Mouse (Mus musculus) kidney, embryonic 15.5 days (tissue): ENCODE results near the gene Rptor. TPM values are rescaled to one million over a fixed set of nuclear protein-coding genes. Genes with fewer than 3 reads are reported as not detected.
A peak's percentile ranks its signal among the peaks of the same experiment; 100 is the strongest.

Experiments used
- ATAC-seq: fragments of 200-750 bp; cut with Nextera tagmentation; replicated peaks from 2 replicates; pipeline ENCODE4 v1.8.0; 2017; ENCODE audit warnings: moderate TSS enrichment; ENCODE audit not compliant: low FRiP score
- H3K27ac ChIP-seq: fragments of 300-500 bp; sonication (generic); 2 replicates; pipeline ENCODE4 v1.5.1; 2015; ENCODE audit warnings: mild to moderate bottlenecking, inconsistent platforms
- H3K27me3 ChIP-seq: fragments of 300-500 bp; sonication (generic); 2 replicates; pipeline ENCODE4 v1.6.1; 2015; ENCODE audit warnings: inconsistent platforms
- H3K36me3 ChIP-seq: fragments of 300-500 bp; sonication (generic); 2 replicates; pipeline ENCODE4 v1.6.1; 2015; ENCODE audit warnings: inconsistent platforms
- H3K4me1 ChIP-seq: fragments of 300-500 bp; sonication (generic); 2 replicates; pipeline ENCODE4 v1.6.1; 2015; ENCODE audit warnings: inconsistent platforms
- H3K4me2 ChIP-seq: fragments of 300-500 bp; sonication (generic); 2 replicates; pipeline ENCODE4 v1.6.1; 2015; ENCODE audit warnings: moderate library complexity, mild to moderate bottlenecking, inconsistent platforms
- H3K4me3 ChIP-seq: fragments of 300-500 bp; sonication (generic); replicated peaks from 2 replicates; pipeline ENCODE4 v1.5.1; 2015; ENCODE audit warnings: mild to moderate bottlenecking, inconsistent platforms
- H3K9ac ChIP-seq: fragments of 300-500 bp; sonication (generic); 2 replicates; pipeline ENCODE4 v1.6.1; 2015; ENCODE audit warnings: mild to moderate bottlenecking, inconsistent platforms
- H3K9me3 ChIP-seq: fragments of 300-500 bp; sonication (generic); replicated peaks from 2 replicates; pipeline ENCODE4 v1.6.1; 2016; ENCODE audit warnings: inconsistent platforms
- WGBS: fragments of 180-500 bp; shearing (Covaris S2); methylation state at CpG from one replicate; pipeline ENCODE4 v1.1.7; 2015; ENCODE audit warnings: mixed read lengths; 5-methylcytosine and 5-hydroxymethylcytosine counted together
- polyA plus RNA-seq: library from polyadenylated mRNA; unstranded; fragments of >200 nt; fragmentation: Nextera tagmentation; extraction: Ambion mirVana; gene quantifications from 2 replicates; pipeline ENCODE4 v1.2.1, GENCODE M21; 2015

Gene Rptor
- 10.8 and 13.1 TPM in 2 replicates for polyA plus RNA-seq

DNA sequence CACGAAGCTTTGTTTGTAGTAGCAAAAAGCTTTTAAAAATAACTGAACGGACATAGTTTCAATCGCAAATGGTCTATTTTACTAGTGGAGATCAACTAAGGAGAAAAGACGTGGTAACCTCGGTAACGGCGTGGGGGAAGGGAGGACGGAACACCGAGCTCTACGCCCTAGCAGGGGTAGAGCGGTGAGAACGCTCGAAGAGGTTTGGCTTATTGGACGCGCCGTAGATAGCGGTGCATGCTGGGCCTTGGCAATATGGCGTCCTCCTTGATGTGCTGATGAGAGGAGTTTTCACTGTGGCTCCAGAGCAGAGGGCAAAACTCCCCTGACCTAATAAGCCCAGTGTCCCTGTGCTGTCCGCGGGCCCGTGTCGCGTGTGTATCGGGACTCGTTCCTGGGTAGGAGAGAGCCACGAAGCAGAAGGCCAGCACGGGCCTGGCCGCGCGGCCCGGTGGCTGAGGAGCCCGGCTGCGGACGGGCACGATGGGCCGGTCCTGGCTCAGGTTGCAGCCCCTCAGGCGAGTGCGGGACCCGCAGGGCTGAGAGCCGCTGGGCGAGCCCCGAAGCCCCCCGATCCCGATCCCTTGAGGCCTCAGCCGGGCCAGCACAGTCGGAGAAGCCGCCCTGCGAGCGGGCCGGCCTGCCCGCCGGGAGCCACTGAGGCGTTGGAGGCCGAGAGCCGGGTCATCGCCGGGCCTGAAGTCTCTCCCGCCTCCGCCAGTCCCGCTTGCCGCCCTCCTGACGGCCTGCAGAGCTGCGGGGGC, at the start of gene Rptor:
Rptor (plus strand) TSS at position 143 of the 764 bp plus-strand sequence.
- Histone ChIP-seq H3K4me1 (peaks cover 12% of the 10 kb centered on the region), H3K4me3 (peak within 1 kb of the TSS; percentile 75), H3K36me3 (peaks cover 17% of the 10 kb centered on the region), H3K27ac (peak within 1 kb of the TSS; percentile 95), H3K9me3 (no peaks in the 10 kb centered on the region), H3K9ac (peak within 1 kb of the TSS; percentile 84), H3K27me3 (no peaks in the 10 kb centered on the region), H3K4me2 (peak within 1 kb of the TSS; percentile 68)
- WGBS, result under 1% methylated on average over 63 of the region's 63 CpGs
- peak; percentile 97 for ATAC-seq

DNA sequence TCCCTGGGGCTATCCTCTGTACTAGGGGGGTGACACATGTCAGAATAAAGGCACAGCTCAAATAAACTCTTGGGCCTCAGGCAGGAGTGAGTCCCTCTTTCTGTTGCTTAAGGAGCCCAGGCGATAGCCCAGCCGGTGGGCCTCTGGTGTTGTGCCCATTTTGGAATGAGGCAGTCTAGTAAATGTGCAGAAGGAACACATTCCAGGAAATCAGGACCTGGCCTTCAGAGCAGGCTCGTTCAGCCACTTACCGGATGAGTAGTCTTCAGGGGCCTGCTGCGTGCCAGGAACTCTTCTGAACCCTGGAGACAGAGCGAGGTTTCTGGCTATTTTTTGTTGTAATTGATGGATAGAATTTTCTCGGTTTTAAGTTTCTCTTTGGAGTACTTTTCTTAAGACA, 48.0 kb upstream of the Rptor start:
- 56% methylated on average over 7 of the region's 7 CpGs for WGBS
- H3K4me1 ChIP-seq, result peaks cover 19% of the 10 kb centered on the region

DNA sequence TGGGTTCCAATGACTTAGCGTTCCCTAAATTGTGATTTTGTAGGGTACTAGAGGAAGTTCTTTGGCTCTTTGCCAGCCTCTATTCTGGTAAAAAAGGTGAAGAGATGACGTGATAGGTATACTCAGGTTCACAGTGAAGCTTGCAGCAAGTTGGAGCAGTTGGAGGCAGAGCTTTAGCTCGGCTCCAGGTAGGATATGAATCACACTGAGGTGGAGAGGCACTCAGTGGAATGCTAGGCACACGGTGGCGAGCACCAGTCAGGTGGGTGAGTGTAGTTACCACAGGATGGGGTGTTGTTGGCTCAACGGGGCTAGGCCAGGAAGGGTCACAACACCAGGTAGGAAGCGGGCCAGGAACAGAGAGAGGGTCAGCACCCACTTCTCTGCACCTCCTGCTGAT, 47.5 kb upstream of the Rptor start:
- Histone ChIP-seq H3K4me1 (peaks cover 19% of the 10 kb centered on the region), H3K36me3 (no peaks in the 10 kb centered on the region), H3K27ac (peak overlapping the region; percentile 25; the same call in 1 of the 2 replicates), H3K4me3 (no peak overlapping the region), H3K9me3 (no peaks in the 10 kb centered on the region), H3K9ac (no peak overlapping the region), H3K27me3 (peaks cover 53% of the 10 kb centered on the region), H3K4me2 (no peak overlapping the region)
- ATAC-seq, result no peak
- 76% methylated on average over 7 of the region's 7 CpGs for WGBS

More for the DNA sequence above, 48.0 kb upstream of the Rptor start:
- no peaks in the 10 kb centered on the region for H3K36me3 ChIP-seq
- peak overlapping the region; percentile 25; the same call in 1 of the 2 replicates for H3K27ac ChIP-seq
- no peaks in the 10 kb centered on the region for H3K9me3 ChIP-seq
- H3K9ac ChIP-seq, result no peak overlapping the region
- H3K27me3 ChIP-seq, result peaks cover 53% of the 10 kb centered on the region
- no peak for ATAC-seq
- no peak overlapping the region for H3K4me3 ChIP-seq
- no peak overlapping the region for H3K4me2 ChIP-seq

DNA sequence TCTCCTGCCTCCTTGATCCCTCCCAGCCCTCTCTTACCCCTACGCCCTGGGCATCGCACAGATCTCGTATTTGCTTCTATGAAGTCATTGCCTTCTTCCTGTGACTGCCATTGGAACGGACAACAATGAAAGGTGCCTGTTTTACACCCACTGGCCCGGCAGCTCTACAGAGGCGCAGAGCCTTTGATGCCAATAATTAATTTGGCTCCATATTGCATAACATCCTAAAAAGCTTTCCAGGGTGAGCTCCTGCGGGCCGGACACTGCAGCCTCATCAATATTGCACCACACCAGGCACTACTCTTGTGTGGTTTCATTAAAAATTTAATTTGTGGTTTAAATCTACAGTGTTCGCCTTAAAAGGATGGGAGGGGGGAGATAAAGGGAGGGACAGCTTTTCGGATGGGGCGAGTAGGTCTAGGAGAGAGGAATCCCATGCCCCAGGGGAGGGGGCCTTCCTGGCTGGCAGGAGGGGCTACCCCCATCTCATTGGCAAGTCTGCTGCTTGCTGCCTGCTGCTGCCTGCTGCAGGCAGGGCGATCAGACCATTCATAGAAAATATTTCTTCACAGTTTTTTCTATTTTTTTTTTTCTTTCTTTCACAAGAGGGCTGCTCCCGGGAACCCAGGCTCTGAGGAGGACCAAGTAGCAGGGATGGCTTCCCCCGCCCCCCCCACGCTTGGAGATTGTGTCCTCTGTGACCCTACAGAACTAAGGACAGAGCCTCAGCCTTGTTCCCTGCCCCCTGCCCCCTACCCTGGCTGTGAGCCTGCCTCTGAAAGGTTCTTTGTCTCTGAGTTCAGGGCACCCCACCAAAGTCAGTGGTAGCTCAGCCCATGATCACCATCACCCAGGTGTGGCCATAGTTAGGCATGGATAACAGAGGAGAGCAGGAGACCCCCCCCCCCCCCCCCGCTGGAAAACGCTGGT, 44.5 kb upstream of the Rptor start:
- Histone ChIP-seq H3K27me3 (peaks cover 30% of the 10 kb centered on the region), H3K4me1 (peaks cover 24% of the 10 kb centered on the region), H3K36me3 (no peaks in the 10 kb centered on the region), H3K9me3 (no peaks in the 10 kb centered on the region), H3K4me2 (peak overlapping the region; percentile 21; the same call in 1 of the 2 replicates), H3K9ac (no peak overlapping the region), H3K4me3 (no peak overlapping the region), H3K27ac (no peak overlapping the region)
- ATAC-seq, result no peak
- 29% methylated on average over 17 of the region's 17 CpGs for WGBS

DNA sequence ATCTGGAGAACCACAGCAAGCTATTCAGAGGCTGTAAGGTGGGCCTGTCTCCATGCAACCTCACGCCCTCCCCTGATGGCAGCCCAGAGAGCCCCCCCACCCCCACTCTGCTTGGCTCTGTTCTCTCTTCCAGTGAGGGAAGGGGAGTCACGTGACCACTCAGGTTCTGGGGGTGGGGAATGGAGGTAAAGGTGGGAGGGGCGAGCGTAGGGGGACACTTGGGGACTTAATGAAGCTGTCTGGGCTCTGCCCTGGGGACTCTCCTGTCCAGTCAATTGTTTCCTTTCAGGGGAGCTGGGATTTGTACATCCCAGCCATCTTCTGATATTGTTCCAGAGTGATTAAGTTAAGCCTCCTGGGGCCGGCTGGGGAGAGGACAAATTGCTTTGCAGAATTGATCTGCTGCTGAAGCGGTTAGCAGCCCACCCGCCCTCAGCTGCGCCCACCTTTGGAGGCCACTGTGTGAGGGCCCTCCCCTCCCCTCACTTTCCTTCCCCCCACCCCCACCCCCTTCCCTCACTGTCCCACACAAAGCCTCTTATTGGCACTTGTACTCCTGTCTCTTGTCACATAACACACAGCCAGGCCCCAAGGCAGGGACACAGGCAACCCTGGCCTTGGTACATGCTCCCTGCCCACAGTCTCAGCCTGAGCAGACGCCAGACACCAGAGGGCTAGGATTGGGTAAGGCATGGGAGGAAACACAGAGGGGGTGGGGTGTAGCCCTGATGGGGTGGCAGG, 43.7 kb upstream of the Rptor start:
- ATAC-seq, result no peak
- peaks cover 26% of the 10 kb centered on the region for H3K27me3 ChIP-seq
- H3K9ac ChIP-seq, result no peak overlapping the region
- peak overlapping the region; percentile 21; the same call in 1 of the 2 replicates for H3K4me2 ChIP-seq
- 19% methylated on average over 9 of the region's 9 CpGs for WGBS
- H3K27ac ChIP-seq, result no peak overlapping the region
- H3K36me3 ChIP-seq, result no peaks in the 10 kb centered on the region
- H3K4me3 ChIP-seq, result no peak overlapping the region
- H3K9me3 ChIP-seq, result no peaks in the 10 kb centered on the region
- H3K4me1 ChIP-seq, result peaks cover 26% of the 10 kb centered on the region

DNA sequence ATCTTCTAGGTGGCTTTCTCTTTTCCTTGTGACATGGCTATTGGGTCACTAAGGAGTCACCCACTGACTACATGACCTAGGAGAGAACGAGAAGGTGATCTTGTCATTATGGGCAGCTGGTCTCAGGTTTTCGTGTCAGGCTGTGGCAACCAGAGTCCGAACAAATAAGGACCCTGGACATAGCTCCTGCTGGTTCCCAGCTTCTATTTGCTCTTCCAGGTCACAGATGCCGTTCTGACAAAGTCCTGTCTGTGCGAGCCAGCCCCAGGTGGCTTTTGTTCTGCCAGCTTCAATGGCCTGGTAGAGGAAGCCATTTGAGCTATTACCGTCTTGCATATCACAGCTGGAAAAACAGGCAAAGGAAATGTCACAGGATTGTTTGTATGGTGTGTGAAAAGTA, 40.4 kb upstream of the Rptor start:
- no peak overlapping the region for H3K4me3 ChIP-seq
- H3K9me3 ChIP-seq, result no peaks in the 10 kb centered on the region
- H3K4me1 ChIP-seq, result peaks cover 31% of the 10 kb centered on the region
- H3K9ac ChIP-seq, result no peak overlapping the region
- H3K27ac ChIP-seq, result no peak overlapping the region
- 37% methylated on average over 6 of the region's 6 CpGs for WGBS
- H3K27me3 ChIP-seq, result peaks cover 28% of the 10 kb centered on the region
- no peak overlapping the region for H3K4me2 ChIP-seq
- ATAC-seq, result no peak
- no peaks in the 10 kb centered on the region for H3K36me3 ChIP-seq

DNA sequence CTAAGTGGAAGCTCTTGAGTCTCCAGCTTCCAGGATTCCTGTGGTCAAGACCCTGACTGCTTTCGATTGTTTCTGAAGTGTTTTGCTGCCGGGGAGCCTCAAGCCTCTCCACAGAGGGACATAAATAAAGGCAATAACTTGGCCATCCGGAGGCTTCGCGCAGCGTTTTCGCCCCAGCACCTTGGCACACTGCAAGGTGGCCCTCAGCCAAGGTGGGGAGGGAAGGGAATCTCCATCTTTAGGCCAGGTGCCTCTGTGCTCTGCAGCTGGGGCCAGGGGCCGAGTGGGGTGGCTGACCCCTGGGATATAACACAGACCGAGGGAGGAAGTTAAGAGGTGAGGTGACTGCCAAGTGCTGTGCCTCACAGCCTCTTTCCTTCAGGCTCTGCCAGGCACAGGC, 39.5 kb upstream of the Rptor start:
- H3K36me3 ChIP-seq, result no peaks in the 10 kb centered on the region
- peaks cover 28% of the 10 kb centered on the region for H3K27me3 ChIP-seq
- peaks cover 30% of the 10 kb centered on the region for H3K4me1 ChIP-seq
- no peak overlapping the region for H3K4me2 ChIP-seq
- H3K9ac ChIP-seq, result no peak overlapping the region
- no peak overlapping the region for H3K27ac ChIP-seq
- H3K4me3 ChIP-seq, result no peak overlapping the region
- H3K9me3 ChIP-seq, result no peaks in the 10 kb centered on the region
- WGBS, result 26% methylated on average over 9 of the region's 9 CpGs
- ATAC-seq, result no peak

DNA sequence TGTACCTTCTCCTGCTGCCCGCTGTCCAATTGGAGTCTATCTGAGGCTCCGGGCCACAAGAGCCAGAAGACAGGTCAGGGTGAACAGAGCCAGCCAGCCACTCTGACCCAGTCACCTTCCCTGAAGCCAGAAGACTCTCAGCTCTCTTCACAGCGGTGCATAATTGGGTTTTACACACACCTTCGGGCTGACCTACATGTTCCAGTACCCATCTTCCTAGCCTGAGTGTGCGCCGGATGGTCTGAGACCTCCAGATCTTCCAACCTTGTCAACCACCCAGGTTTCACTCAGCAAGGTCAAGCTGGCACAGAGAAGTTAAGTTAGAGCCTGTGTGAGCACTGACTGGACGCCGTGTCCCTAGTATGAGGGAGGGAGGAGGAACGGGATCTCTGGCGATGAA, 38.3 kb upstream of the Rptor start:
- no peak overlapping the region for H3K27ac ChIP-seq
- peaks cover 18% of the 10 kb centered on the region; the same call in 1 of the 2 replicates for H3K4me1 ChIP-seq
- no peak overlapping the region for H3K4me2 ChIP-seq
- ATAC-seq, result no peak
- WGBS, result 87% methylated on average over 10 of the region's 10 CpGs
- no peaks in the 10 kb centered on the region for H3K9me3 ChIP-seq
- no peak overlapping the region for H3K9ac ChIP-seq
- no peak overlapping the region for H3K4me3 ChIP-seq
- peaks cover 28% of the 10 kb centered on the region for H3K27me3 ChIP-seq
- no peaks in the 10 kb centered on the region for H3K36me3 ChIP-seq

DNA sequence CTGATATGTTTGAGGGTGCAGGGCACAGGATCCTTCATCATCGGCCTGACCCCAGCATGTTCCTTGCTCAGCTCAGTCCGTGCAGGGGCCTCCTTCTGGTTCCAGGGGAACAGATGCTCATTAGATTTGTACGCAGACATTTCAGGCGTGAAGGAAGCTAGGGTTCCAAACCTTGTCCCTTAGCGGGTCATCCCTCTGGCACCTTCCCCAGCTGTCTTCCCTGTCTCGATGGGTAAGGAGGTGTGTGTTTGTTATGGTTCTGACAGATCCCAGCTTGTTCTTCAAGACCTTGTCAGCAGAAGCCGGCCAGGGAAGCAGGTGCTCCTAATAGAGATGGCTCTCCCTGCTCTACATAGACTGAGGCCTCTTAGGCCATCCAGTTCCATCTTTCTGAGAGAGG, 37.7 kb upstream of the Rptor start:
- Histone ChIP-seq H3K9me3 (no peaks in the 10 kb centered on the region), H3K36me3 (no peaks in the 10 kb centered on the region), H3K4me2 (no peak overlapping the region), H3K4me3 (no peak overlapping the region), H3K27ac (no peak overlapping the region), H3K9ac (no peak overlapping the region), H3K4me1 (peaks cover 14% of the 10 kb centered on the region; the same call in 1 of the 2 replicates), H3K27me3 (peaks cover 23% of the 10 kb centered on the region)
- ATAC-seq, result no peak
- WGBS, result 49% methylated on average over 7 of the region's 7 CpGs

DNA sequence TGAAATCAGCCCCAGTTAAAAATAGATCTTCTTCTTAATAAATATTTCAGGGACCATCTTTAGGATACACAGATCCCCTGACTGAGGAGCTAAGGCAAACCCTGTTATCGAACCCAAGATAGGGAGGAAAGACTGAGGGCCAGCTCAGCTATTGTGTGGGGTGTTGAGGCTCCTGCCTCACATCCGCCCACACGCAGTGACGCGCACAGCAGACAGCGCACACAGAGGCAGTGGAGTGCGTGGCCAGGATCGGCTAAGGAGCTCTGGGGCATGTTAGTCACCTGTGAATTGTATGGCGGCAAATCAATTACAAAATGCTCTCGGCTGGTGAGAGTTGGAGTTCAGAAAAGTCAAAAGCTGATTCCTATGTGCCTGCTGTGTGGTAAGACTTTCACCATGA, 37.0 kb upstream of the Rptor start:
- H3K4me3 ChIP-seq, result no peak overlapping the region
- WGBS, result 40% methylated on average over 10 of the region's 10 CpGs

DNA sequence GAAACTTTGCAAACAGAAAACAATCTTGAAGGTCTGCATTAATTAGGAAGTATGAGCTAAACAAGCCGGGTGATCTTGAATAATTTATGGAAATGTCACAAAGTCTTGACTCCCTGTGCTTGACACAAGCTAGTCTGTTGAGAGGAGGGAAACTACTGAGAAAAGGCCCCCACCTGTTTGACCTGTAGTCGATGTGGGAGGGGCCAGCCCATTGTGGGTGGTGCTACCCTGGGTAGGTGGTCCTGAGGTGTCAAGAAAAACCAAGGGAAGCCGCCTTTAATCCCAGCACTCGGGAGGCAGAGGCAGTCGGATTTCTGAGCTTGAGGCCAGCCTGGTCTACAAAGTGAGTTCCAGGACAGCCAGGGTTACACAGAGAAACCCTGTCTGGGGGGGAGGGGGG, 36.5 kb upstream of the Rptor start:
- no peak overlapping the region for H3K4me2 ChIP-seq
- no peak overlapping the region for H3K9ac ChIP-seq
- no peaks in the 10 kb centered on the region for H3K9me3 ChIP-seq
- no peaks in the 10 kb centered on the region for H3K36me3 ChIP-seq
- H3K4me3 ChIP-seq, result no peak overlapping the region
- H3K27me3 ChIP-seq, result peaks cover 20% of the 10 kb centered on the region
- H3K27ac ChIP-seq, result no peak overlapping the region
- 59% methylated on average over 5 of the region's 5 CpGs for WGBS
- ATAC-seq, result no peak
- peaks cover 14% of the 10 kb centered on the region; the same call in 1 of the 2 replicates for H3K4me1 ChIP-seq

More for the DNA sequence above, 37.0 kb upstream of the Rptor start:
- no peaks in the 10 kb centered on the region for H3K36me3 ChIP-seq
- H3K9ac ChIP-seq, result no peak overlapping the region
- H3K27me3 ChIP-seq, result peaks cover 22% of the 10 kb centered on the region
- ATAC-seq, result no peak
- no peak overlapping the region for H3K27ac ChIP-seq
- peaks cover 14% of the 10 kb centered on the region; the same call in 1 of the 2 replicates for H3K4me1 ChIP-seq
- no peak overlapping the region for H3K4me2 ChIP-seq
- H3K9me3 ChIP-seq, result no peaks in the 10 kb centered on the region
